Mouse (Mus musculus) CD8-positive naive resting alpha-beta T cell, adult 2 months (primary cell): ENCODE results near the gene C1qtnf5.

Experiments
- DNase-seq, 2 experiments: peaks; one replicate each; pipeline ENCODE4 v3.0.0; 2022; ENCODE audit warnings: low read depth in 2 of 2, low spot score in 2 of 2

The C1qtnf5 gene

DNA sequence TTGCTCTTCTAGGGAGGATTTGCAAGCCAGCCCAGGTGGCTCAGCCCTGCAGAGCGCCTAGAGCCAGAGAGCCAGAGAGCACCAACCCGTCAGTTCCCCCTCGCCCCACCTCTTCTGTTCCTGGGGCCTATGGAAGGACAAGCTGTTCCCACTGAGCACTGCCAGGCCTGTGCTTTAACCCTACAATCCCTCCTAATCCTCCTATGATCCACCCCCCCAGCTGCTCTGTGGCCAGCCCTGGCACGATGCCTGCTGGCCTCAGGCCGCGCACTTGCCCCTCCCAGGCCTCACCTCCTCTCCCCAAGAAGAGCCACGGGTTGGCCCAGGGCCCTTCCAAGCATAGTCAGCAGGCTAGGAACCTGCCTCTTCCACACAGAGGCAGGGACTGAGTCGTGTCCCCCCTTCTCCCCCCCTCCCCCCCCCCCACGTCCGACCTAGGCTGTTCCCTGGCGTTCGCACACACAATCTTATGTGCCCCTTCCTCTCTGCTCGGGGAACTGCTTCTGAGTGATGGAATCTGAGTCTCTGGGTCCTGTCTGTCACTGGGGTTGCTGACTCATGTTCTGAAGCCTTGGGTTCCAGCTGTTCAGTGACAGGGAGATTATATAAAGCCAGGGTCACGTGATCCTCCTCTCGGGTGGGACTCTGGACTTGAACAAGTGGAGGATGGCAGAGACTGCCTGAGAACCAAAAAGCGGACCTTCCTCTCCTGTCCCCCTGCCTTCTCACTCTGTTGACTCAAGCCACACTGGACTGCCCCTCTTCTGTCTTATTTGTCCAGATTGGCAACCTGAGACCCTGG lies 27.9 kb upstream of the C1qtnf5 start:
- DNase-seq, result no peak

GRCm38 (mm10) chr9:44079997-44080780 lies 26.9 kb upstream of the C1qtnf5 start:
- DNase-seq, result no peak

- DNase-seq, result no peak
Measured at GRCm38 (mm10) chr9:44080953-44081352, 26.1 kb upstream of the C1qtnf5 start.

DNA sequence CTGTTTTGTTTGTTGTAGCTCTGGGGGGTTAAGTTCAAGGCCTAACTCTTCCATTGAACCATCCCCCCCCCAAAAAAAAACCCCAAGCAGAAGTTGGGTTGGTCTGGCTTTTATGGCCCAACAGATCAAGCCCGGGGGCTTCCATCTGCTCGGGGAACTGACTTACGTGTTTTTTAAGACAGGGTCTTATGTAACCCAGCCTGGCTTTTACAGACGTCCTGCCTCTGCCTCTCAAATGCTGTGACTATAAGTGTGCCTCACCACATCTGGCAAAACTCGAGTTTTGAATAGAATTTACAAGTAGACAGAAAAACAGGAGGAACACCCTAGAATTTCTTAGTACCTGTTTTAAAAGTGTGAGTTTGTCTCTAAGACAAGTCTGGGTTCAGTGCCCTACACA lies 25.5 kb upstream of the C1qtnf5 start:
- DNase-seq, result no peak

GRCm38 (mm10) chr9:44082266-44082665 lies 24.8 kb upstream of the C1qtnf5 start:
- no peak for DNase-seq

- no peak for DNase-seq
Measured at GRCm38 (mm10) chr9:44083392-44084121, 23.5 kb upstream of the C1qtnf5 start.

GRCm38 (mm10) chr9:44084236-44084635 lies 22.8 kb upstream of the C1qtnf5 start:
- DNase-seq, result no peak

DNA sequence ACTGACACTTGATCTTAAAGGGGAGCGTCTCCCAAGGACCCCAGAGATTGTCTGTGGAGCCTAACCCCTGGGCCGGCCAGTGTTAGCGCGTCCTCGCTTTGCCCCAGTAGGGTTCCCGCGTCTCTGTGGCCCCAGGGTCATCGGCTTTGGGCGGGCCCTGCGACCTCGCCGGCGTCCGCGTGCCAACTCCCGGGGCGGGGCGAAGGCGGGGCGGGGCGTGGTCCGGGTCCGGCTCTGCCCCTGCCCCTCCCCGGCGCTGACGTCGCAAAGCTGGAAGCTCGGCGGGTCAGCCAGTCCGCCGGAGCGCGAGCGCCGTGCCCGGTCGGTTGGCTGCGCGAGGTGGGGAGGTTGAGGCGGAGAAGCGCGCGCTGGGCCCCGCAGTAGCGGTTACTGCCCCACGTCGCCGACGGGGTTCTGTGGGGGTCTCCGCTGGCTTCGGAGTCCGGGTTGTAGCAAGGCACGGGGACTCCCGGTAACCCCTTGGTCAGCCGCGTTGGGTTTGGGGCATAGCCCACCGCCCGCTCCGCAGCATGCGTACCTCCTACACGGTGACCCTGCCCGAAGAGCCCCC lies 22.3 kb upstream of the C1qtnf5 start:
- DNase-seq, result peak in 1 of 2 experiments; percentile 35

- DNase-seq, result no peak
Measured at GRCm38 (mm10) chr9:44085276-44085675, 21.8 kb upstream of the C1qtnf5 start.

- no peak for DNase-seq
Measured at GRCm38 (mm10) chr9:44085741-44086665, 21.0 kb upstream of the C1qtnf5 start.

DNA sequence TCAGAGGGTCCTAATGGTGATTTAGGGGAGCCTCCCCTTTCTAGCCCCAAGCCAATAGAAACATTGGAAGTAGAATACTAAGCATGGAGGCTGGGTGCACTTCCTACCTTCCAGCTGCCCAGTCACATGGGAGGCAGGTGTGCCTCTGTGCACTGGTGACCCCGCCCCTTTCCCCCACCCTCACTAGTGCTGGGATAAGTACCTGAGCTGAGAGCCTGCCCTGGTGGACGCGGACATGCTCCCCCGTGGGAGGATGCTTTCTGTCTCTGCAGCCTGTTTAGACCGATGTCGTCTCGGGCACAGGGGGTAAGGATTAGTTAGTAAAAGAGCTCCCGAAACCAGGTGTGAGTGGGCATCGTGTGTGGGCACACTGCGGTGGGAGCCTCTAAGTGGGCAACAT lies 20.1 kb upstream of the C1qtnf5 start:
- no peak for DNase-seq

DNA sequence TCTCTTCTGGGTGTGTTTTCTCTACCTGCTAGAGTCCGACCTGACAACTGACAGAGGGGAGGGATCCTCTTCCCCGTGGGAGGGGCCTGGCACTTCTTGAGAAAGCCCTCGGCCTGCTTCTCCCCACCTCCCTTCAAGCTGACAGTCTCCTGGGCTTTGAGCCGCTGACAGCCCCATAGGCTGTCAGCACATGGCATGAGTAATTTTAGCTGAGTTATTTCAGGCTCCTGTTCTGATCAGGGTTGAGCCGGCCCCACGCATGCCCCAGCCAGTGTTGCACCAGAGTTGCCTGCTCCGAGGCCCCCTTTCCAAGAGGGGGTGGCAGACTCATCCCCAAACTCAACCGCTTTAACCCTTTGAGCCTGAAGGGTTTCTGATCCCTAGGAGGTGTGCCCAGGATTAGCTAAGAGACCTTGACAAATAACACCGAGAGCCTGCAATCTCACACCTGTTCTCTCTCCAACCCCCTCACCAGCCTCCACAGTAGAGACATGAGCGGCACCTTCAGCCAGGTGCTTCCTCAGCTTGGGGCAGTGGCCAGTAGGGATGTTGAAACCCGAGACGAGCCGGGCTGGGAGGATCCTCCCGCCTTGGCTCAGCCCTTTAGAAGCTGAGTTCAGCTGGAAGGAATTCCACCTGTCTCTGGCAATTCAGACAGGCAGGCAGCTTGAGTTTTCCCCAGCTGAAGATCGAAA lies 19.1 kb upstream of the C1qtnf5 start:
- DNase-seq, result no peak

- DNase-seq, result no peak
Measured at GRCm38 (mm10) chr9:44088877-44089608, 18.0 kb upstream of the C1qtnf5 start.

DNA sequence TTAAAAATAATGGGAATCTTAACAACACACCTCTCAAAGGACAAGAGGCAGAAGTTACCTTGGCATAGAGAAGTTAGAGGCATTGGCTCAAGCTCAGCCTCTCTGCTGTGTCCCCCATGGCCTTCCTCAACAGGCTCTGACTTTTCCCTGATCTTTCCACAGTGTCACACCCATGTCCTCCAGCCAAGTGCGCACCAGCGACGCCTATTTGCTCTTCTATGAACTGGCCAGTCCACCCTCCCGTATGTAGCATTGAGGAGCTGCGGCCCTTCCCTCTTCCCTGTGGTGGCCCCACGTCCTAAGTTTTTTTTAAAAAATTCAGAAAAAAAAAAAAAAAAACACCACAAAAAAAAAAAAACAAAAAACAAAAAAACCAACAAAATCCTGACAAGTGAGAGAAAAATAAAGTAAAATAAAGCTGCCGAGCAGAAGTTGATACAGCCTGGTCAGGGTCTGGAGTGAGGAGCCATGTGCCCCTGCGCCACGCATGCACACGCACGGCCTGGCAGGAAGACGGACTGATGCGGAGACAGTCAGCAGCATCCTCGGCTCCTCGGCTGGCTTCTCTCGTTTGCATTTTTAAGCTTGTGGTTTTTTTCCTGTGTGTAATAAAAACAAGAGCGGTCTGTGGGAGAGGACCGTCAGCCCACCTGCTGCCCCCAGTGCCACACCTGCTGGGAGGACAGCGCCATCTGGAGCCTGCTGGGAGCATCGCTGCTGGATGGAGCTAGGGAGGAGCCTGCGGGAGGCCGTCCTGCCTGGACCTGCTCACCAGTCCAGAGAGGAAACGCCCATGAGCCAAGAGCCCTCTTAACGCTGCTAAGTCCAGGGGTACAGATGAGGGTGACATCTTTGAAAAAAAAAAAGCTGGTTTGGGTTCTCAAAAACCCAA lies 13.2 kb upstream of the C1qtnf5 start:
- peak; percentile 76 to 78 for DNase-seq

GRCm38 (mm10) chr9:44094737-44095136 lies 12.3 kb upstream of the C1qtnf5 start:
- no peak for DNase-seq

DNA sequence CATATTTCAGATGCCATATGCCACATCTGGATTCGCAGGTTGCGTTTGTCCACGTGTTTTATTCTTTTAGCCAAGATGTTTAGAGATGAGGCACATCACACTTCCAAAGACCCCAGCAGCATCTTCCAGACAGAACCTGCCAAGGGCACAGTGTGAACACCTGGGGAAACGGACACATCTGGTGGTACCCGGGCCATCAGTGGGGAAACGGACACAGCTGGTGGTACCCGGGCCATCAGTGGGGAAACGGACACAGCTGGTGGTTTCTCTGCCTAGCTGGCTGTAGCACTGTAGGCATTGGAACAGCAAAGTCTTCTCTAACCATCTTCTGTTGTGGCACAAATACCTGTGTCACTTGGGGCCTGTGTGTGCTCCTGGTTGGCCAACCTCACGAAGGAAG lies 11.3 kb upstream of the C1qtnf5 start:
- DNase-seq, result no peak

DNA sequence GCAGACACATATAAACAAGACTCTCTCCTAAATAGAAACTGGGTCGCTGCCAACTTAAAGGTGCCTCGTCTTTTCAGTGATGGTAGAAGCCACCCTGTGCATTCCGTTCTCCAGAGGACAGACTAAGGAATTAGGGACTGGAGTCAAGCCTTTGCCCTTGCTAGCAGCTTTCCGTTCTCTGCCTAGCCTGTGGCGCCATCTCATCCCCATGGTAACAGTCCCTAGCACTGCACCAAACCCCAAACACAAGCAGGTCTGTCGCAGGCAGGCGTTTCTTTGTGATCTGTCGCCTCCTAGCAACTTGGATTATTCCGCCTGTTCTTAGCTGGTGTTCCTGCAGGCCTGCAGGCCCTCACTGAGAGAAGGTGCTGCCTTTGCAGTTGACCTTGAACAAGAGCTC lies 10.5 kb upstream of the C1qtnf5 start:
- no peak for DNase-seq

DNA sequence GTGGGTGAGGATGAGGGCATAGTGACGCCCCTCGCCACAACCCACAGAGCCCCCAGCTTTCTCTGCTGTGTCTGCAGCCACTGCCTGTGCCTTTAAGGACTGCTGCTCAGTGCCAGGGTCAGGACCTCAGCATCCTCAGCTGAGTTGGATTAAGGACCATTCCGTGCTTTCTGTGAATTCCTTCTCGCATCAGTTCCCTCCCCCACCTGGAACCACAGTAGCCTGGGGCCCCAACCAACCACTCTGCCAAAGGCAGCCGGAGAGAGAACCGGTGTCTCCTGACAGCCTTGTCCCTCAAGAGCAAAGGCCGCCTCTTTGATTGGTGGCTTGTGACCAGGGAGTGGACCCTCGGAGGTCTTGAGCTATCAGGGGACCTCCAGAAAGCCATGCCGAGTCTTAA lies 5.6 kb upstream of the C1qtnf5 start, which contains the start of gene Mfrp:
Mfrp (plus strand) TSS at position 240 of the 400 bp plus-strand sequence.
- no peak for DNase-seq
